Mouse (Mus musculus) limb, embryonic 14.5 days (tissue): ENCODE results near the gene Vmn1r78. TPM values are rescaled to one million over a fixed set of nuclear protein-coding genes. Genes with fewer than 3 reads are reported as not detected.
"Not testable (repeated sequence)": the region's sequence is repeated elsewhere in the genome, so short reads cannot be mapped to it uniquely, and the experiment has no call there.

Experiments used
- ATAC-seq: fragments of 200-750 bp; cut with Nextera tagmentation; 2 replicates; pipeline ENCODE4 v1.8.0; 2017; ENCODE audit warnings: low read depth, moderate number of reproducible peaks, moderate TSS enrichment; ENCODE audit not compliant: low FRiP score
- DNase-seq: peaks from one replicate; pipeline ENCODE4 v3.0.0-alpha.2; 2015; ENCODE audit warnings: low spot score
- H3K27ac ChIP-seq: fragments of 300-500 bp; sonication (generic); replicated peaks from 2 replicates; pipeline ENCODE4 v1.5.1; 2014; ENCODE audit warnings: low read depth, mild to moderate bottlenecking, low read length, moderate library complexity, mixed read lengths
- H3K27me3 ChIP-seq: fragments of 300-500 bp; sonication (generic); 2 replicates; pipeline ENCODE4 v1.6.1; 2014; ENCODE audit warnings: low read length, mixed read lengths; ENCODE audit not compliant: control insufficient read depth, insufficient read depth
- H3K36me3 ChIP-seq: fragments of 300-500 bp; sonication (generic); 2 replicates; pipeline ENCODE4 v1.6.1; 2014; ENCODE audit warnings: mild to moderate bottlenecking, low read length, moderate library complexity, mixed read lengths; ENCODE audit not compliant: control insufficient read depth, insufficient read depth
- H3K4me1 ChIP-seq: fragments of 300-500 bp; sonication (generic); 2 replicates; pipeline ENCODE4 v1.6.1; 2014; ENCODE audit warnings: antibody characterized with exemption, low read length, mixed read lengths; ENCODE audit not compliant: control insufficient read depth, insufficient read depth
- H3K4me2 ChIP-seq: fragments of 300-500 bp; sonication (generic); replicated peaks from 2 replicates; pipeline ENCODE4 v1.6.1; 2014; ENCODE audit warnings: low read depth, mild to moderate bottlenecking, low read length, moderate library complexity; ENCODE audit not compliant: severe bottlenecking
- H3K4me3 ChIP-seq: fragments of 300-500 bp; sonication (generic); replicated peaks from 2 replicates; pipeline ENCODE4 v1.5.1; 2014; ENCODE audit warnings: low read length
- H3K9ac ChIP-seq: fragments of 300-500 bp; sonication (generic); 2 replicates; pipeline ENCODE4 v1.6.1; 2014; ENCODE audit warnings: mild to moderate bottlenecking, low read depth, low read length, moderate library complexity; ENCODE audit not compliant: severe bottlenecking
- H3K9me3 ChIP-seq: fragments of 300-500 bp; sonication (generic); 2 replicates; pipeline ENCODE4 v1.6.1; 2016; ENCODE audit warnings: low read length; ENCODE audit not compliant: control insufficient read depth
- POLR2A ChIP-seq: fragments of 200-500 bp; IDR thresholded peaks from 2 replicates; pipeline ENCODE4 v1.8.0; 2012; ENCODE audit warnings: inconsistent platforms, mild to moderate bottlenecking, moderate library complexity, borderline replicate concordance; ENCODE audit not compliant: insufficient read depth, insufficient read length; ENCODE audit errors: extremely low read depth
- WGBS: fragments of 180-500 bp; shearing (Covaris S2); extraction: QIAGEN DNeasy Blood & Tissue Kit; methylation state at CpG from one replicate; pipeline ENCODE4 v1.1.7; 2014; 5-methylcytosine and 5-hydroxymethylcytosine counted together
- polyA plus RNA-seq, 2 experiments: library from polyadenylated mRNA; depleted of rRNA in 1 of 2; stranded (reverse) in 1 of 2; unstranded in 1 of 2; fragments of >200 nt; fragmentation: Nextera tagmentation in 1 of 2; extraction: Ambion mirVana in 1 of 2; gene quantifications; 2 replicates each; pipeline versions ENCODE4 v1.2.1 to v1.2.3; 2012 to 2014

The Vmn1r78 gene
- polyA plus RNA-seq (2012; rRNA removed) (not detected in 2 replicates), polyA plus RNA-seq (2014; fragmentation: Nextera tagmentation; extraction: Ambion mirVana) (not detected in 2 replicates)

- Histone ChIP-seq H3K4me2 (no peak within 1 kb of the TSS), H3K9me3 (no peaks in the 10 kb centered on the region; the same call in 1 of the 2 replicates), H3K9ac (no peak within 1 kb of the TSS), H3K4me3 (no peak within 1 kb of the TSS), H3K36me3 (no peaks in the 10 kb centered on the region), H3K27ac (no peak within 1 kb of the TSS), H3K27me3 (no peaks in the 10 kb centered on the region), H3K4me1 (no peaks in the 10 kb centered on the region)
- 55% methylated on average over 2 of the region's 2 CpGs for WGBS
- no peak for TF ChIP-seq POLR2A
- DNase-seq (no peak), ATAC-seq (no peak)
Observed at GRCm38 (mm10) chr7:12149957-12150356, at the start of gene Vmn1r78. Vmn1r78 (plus strand) TSS chr7:12150257.

DNA sequence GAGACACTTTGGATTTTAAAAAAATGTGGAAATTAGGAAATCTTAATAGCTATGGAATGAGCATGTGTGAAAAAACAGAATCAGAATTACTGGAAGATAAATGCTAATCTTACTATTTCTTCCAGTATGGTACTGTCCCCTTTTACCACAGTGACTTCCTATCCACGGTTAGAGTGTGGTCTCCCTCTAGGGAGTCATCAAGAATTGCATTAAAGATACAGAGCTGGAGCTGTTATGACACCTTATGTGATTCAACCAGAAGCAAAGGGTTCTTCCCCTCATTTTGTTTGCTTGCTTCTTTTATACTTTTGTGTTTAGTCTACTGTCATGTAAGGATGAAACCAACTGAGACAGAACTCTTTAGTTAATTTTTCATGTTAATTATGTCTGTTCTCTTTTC, 6.4 kb downstream of the Vmn1r78 start:
- H3K27me3 ChIP-seq, H3K4me1 ChIP-seq, H3K4me3 ChIP-seq, H3K9me3 ChIP-seq, H3K4me2 ChIP-seq, DNase-seq, H3K27ac ChIP-seq, ATAC-seq, H3K9ac ChIP-seq, H3K36me3 ChIP-seq: not testable (repeated sequence)
- 67% methylated on average over 1 of the region's 1 CpGs for WGBS

DNA sequence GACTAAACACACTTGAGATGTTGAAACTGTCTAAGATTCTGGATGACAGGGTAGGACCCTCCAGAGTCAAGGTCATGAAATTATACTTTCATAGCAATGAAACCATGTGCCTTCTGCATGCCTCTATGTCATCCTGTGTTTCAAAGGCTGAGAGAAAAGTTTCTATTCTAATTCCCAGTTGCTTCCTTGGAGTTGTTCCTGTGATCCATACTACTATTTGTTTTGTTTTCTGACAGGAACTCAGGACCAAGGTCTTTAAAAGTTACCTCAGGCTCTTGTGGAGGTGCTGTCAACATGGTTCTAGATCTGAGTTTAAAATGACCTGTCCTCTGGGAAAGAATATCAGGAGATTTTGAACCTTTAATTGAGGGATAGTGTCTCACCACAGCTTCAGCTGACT, 20.9 kb downstream of the Vmn1r78 start, which contains the start of gene Vmn1r79:
Gene Vmn1r79, plus strand, starts transcription at position 301 of the 400 bp plus-strand sequence.
- not testable (repeated sequence) for H3K36me3 ChIP-seq, H3K9ac ChIP-seq, H3K9me3 ChIP-seq, H3K4me2 ChIP-seq, H3K4me1 ChIP-seq, H3K27ac ChIP-seq, H3K27me3 ChIP-seq, DNase-seq, ATAC-seq, H3K4me3 ChIP-seq

DNA sequence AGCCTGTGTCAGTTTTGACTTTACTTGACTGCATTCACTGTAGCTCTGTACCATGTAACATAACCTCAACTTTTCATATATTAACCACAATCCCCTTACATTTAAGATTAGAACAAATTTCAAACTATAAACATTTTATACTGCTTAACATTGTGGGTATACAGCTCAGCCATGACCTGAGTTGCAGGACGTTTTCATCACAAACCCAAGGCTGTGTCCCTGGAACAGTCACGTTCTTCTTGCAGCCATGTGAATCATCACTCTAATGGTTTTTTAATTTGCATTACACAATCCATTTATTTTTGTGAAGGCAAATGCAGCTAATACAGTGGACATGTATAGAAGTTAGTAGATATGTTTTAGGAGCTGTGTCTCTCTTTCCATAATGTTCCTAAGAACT, 22.9 kb downstream of the Vmn1r78 start:
- not testable (repeated sequence) for H3K36me3 ChIP-seq, H3K4me3 ChIP-seq, H3K4me1 ChIP-seq, H3K9ac ChIP-seq, H3K4me2 ChIP-seq, H3K27me3 ChIP-seq, H3K9me3 ChIP-seq, ATAC-seq, H3K27ac ChIP-seq, DNase-seq
- WGBS = 58% methylated on average over 2 of the region's 2 CpGs

- no peak within 1 kb of the TSS for H3K4me3 ChIP-seq
- no peak within 1 kb of the TSS for H3K9ac ChIP-seq
- WGBS = 73% methylated on average over 1 of the region's 1 CpGs
- H3K27me3 ChIP-seq = no peaks in the 10 kb centered on the region
- H3K4me1 ChIP-seq = no peaks in the 10 kb centered on the region
- no peak within 1 kb of the TSS for H3K27ac ChIP-seq
- ATAC-seq (no peak), DNase-seq (no peak)
- no peaks in the 10 kb centered on the region for H3K9me3 ChIP-seq
- no peaks in the 10 kb centered on the region for H3K36me3 ChIP-seq
- no peak for TF ChIP-seq POLR2A
- no peak within 1 kb of the TSS for H3K4me2 ChIP-seq
Observed at GRCm38 (mm10) chr7:12188986-12189385, 38.9 kb downstream of the Vmn1r78 start, which contains the start of gene Vmn1r80. Vmn1r80 (plus strand) TSS chr7:12189286.

- H3K27ac ChIP-seq = no peak overlapping the region
- no peaks in the 10 kb centered on the region for H3K36me3 ChIP-seq
- H3K27me3 ChIP-seq = no peaks in the 10 kb centered on the region
- no peak overlapping the region for H3K9ac ChIP-seq
- TF ChIP-seq POLR2A = no peak
- no peak for DNase-seq
- WGBS = 65% methylated on average over 2 of the region's 2 CpGs
- no peaks in the 10 kb centered on the region; the same call in 1 of the 2 replicates for H3K9me3 ChIP-seq
- H3K4me2 ChIP-seq = no peak overlapping the region
- no peaks in the 10 kb centered on the region for H3K4me1 ChIP-seq
- H3K4me3 ChIP-seq = no peak overlapping the region
- no peak for ATAC-seq
Observed at GRCm38 (mm10) chr7:12204141-12204540, 54.1 kb downstream of the Vmn1r78 start.

Other genes with a start within 250 kb of the Vmn1r78 start
- not detected in 2 replicates for gene Vmn1r76, start 212.0 kb upstream of the Vmn1r78 start, polyA plus RNA-seq (2012; rRNA removed)
- not detected in 2 replicates for gene Vmn1r76, start 212.0 kb upstream of the Vmn1r78 start, polyA plus RNA-seq (2014; fragmentation: Nextera tagmentation; extraction: Ambion mirVana)
- gene Vmn1r77, start 113.5 kb upstream of the Vmn1r78 start, polyA plus RNA-seq (2012; rRNA removed) = not detected in 2 replicates
- not detected in 2 replicates for gene Vmn1r77, start 113.5 kb upstream of the Vmn1r78 start, polyA plus RNA-seq (2014; fragmentation: Nextera tagmentation; extraction: Ambion mirVana)
- gene Vmn1r79, start 21.0 kb downstream of the Vmn1r78 start, polyA plus RNA-seq (2012; rRNA removed) = not detected in 2 replicates
- not detected in 2 replicates for gene Vmn1r79, start 21.0 kb downstream of the Vmn1r78 start, polyA plus RNA-seq (2014; fragmentation: Nextera tagmentation; extraction: Ambion mirVana)
- gene Vmn1r80, start 39.0 kb downstream of the Vmn1r78 start, polyA plus RNA-seq (2012; rRNA removed) = not detected in 2 replicates
- gene Vmn1r80, start 39.0 kb downstream of the Vmn1r78 start, polyA plus RNA-seq (2014; fragmentation: Nextera tagmentation; extraction: Ambion mirVana) = not detected in 2 replicates
- gene Vmn1r81, start 118.0 kb downstream of the Vmn1r78 start, polyA plus RNA-seq (2012; rRNA removed) = not detected in 2 replicates
- gene Vmn1r81, start 118.0 kb downstream of the Vmn1r78 start, polyA plus RNA-seq (2014; fragmentation: Nextera tagmentation; extraction: Ambion mirVana) = not detected in 2 replicates
- not detected in 2 replicates for gene Vmn1r82, start 150.2 kb downstream of the Vmn1r78 start, polyA plus RNA-seq (2012; rRNA removed)
- gene Vmn1r82, start 150.2 kb downstream of the Vmn1r78 start, polyA plus RNA-seq (2014; fragmentation: Nextera tagmentation; extraction: Ambion mirVana) = not detected in 2 replicates
- gene Vmn1r83, start 179.2 kb downstream of the Vmn1r78 start, polyA plus RNA-seq (2012; rRNA removed) = not detected in 2 replicates
- gene Vmn1r83, start 179.2 kb downstream of the Vmn1r78 start, polyA plus RNA-seq (2014; fragmentation: Nextera tagmentation; extraction: Ambion mirVana) = 0.10 TPM in 1 of 2 replicates, not detected in the other
- gene Vmn1r84, start 219.0 kb downstream of the Vmn1r78 start, polyA plus RNA-seq (2012; rRNA removed) = 0.03 and 0.04 TPM in 2 replicates
- gene Vmn1r84, start 219.0 kb downstream of the Vmn1r78 start, polyA plus RNA-seq (2014; fragmentation: Nextera tagmentation; extraction: Ambion mirVana) = not detected in 2 replicates